Mouse (Mus musculus) ES-Bruce4 (cell line): ENCODE data around the gene Thumpd3.

Source experiments
- CTCF ChIP-seq: IDR thresholded peaks from one replicate; pipeline ENCODE4 v1.8.1; 2011; ENCODE audit warnings: low read depth, low read length
- EP300 ChIP-seq: IDR thresholded peaks from 2 replicates; pipeline ENCODE4 v1.6.1; 2011; ENCODE audit warnings: low read depth, low read length; ENCODE audit not compliant: insufficient read depth
- POLR2A ChIP-seq: IDR thresholded peaks from one replicate; pipeline ENCODE4 v1.8.1; 2011; ENCODE audit warnings: low read length; ENCODE audit not compliant: insufficient read depth

DNA sequence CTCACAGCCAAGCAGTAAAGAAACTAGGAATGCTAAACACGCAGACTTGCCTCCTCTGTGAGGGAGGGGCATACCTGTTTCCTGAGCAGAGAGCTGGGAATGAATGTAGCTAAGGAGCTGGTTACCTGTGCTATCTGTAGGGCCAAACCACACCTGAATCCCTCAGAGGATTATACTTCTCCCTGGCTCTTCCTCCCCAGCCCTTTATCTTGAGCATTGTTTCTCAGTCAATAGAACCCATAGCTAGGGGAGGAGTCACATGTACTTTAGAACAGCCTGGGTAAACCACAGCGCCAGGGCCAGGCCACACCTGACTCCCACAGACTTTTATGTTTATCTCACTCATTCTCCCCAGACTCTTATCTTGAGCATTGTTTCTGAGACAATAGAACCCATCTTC is 39.2 kb upstream of the Thumpd3 start:
- TF ChIP-seq EP300, result no peak
- no peak for TF ChIP-seq CTCF
- no peak for TF ChIP-seq POLR2A
